Mouse (Mus musculus) neural tube, embryonic 15.5 days (tissue): ENCODE measurements around the gene Psmd8. TPM values are rescaled to one million over a fixed set of nuclear protein-coding genes. Genes with fewer than 3 reads are reported as not detected.

Experiments
- ATAC-seq: fragments of 200-750 bp; cut with Nextera tagmentation; 2 replicates; pipeline ENCODE4 v1.8.0; 2017; ENCODE audit warnings: mild to moderate bottlenecking, moderate TSS enrichment, moderate library complexity; ENCODE audit not compliant: low FRiP score
- H3K27ac ChIP-seq: fragments of 300-500 bp; sonication (generic); replicated peaks from 2 replicates; pipeline ENCODE4 v1.5.1; 2015; ENCODE audit warnings: mild to moderate bottlenecking, inconsistent platforms
- H3K27me3 ChIP-seq: fragments of 300-500 bp; sonication (generic); replicated peaks from 2 replicates; pipeline ENCODE4 v1.6.1; 2015; ENCODE audit warnings: inconsistent platforms
- H3K36me3 ChIP-seq: fragments of 300-500 bp; sonication (generic); 2 replicates; pipeline ENCODE4 v1.6.1; 2015; ENCODE audit warnings: inconsistent platforms
- H3K4me1 ChIP-seq: fragments of 300-500 bp; sonication (generic); 2 replicates; pipeline ENCODE4 v1.6.1; 2015; ENCODE audit warnings: inconsistent platforms
- H3K4me2 ChIP-seq: fragments of 300-500 bp; sonication (generic); 2 replicates; pipeline ENCODE4 v1.6.1; 2015; ENCODE audit warnings: inconsistent platforms, mild to moderate bottlenecking, moderate library complexity
- H3K4me3 ChIP-seq: fragments of 300-500 bp; sonication (generic); replicated peaks from 2 replicates; pipeline ENCODE4 v1.5.1; 2015; ENCODE audit warnings: mild to moderate bottlenecking, inconsistent platforms
- H3K9ac ChIP-seq: fragments of 300-500 bp; sonication (generic); replicated peaks from 2 replicates; pipeline ENCODE4 v1.6.1; 2015; ENCODE audit warnings: mild to moderate bottlenecking, inconsistent platforms
- H3K9me3 ChIP-seq: fragments of 300-500 bp; sonication (generic); replicated peaks from 2 replicates; pipeline ENCODE4 v1.6.1; 2016; ENCODE audit warnings: inconsistent platforms
- WGBS: fragments of 180-500 bp; shearing (Covaris S2); methylation state at CpG from one replicate; pipeline ENCODE4 v1.1.7; 2015; ENCODE audit warnings: mixed read lengths; 5-methylcytosine and 5-hydroxymethylcytosine counted together
- polyA plus RNA-seq: library from polyadenylated mRNA; unstranded; fragments of >200 nt; fragmentation: Nextera tagmentation; extraction: Ambion mirVana; gene quantifications from 2 replicates; pipeline ENCODE4 v1.2.1, GENCODE M21; 2015

Psmd8 gene
- polyA plus RNA-seq, 1 experiment from 2014 or later = 278 TPM

- 0% methylated on average over 31 of the region's 39 CpGs for WGBS
- H3K27ac ChIP-seq = peak overlapping the region; percentile 92
- peak overlapping the region; percentile 78 for H3K4me2 ChIP-seq
- H3K4me1 ChIP-seq = peaks cover 44% of the 10 kb centered on the region
- H3K9ac ChIP-seq = peak overlapping the region; percentile 72
- peaks cover 35% of the 10 kb centered on the region for H3K27me3 ChIP-seq
- peak; percentile 86 for ATAC-seq
- no peaks in the 10 kb centered on the region for H3K9me3 ChIP-seq
- H3K4me3 ChIP-seq = peak overlapping the region; percentile 78
- peaks cover 27% of the 10 kb centered on the region for H3K36me3 ChIP-seq
These were observed 11.1 kb downstream of the Psmd8 start for GRCm38 (mm10) chr7:29169231-29170065.

GRCm38 (mm10) chr7:29168791-29169230 lies 11.7 kb downstream of the Psmd8 start:
- Histone ChIP-seq H3K27ac (peak overlapping the region; percentile 92), H3K9me3 (no peaks in the 10 kb centered on the region), H3K9ac (peak overlapping the region; percentile 72), H3K4me3 (peak overlapping the region; percentile 78), H3K36me3 (peaks cover 21% of the 10 kb centered on the region), H3K27me3 (peaks cover 29% of the 10 kb centered on the region), H3K4me2 (peak overlapping the region; percentile 78), H3K4me1 (peaks cover 44% of the 10 kb centered on the region)
- peak; percentile 23 for ATAC-seq
- 1% methylated on average over 13 of the region's 14 CpGs for WGBS

GRCm38 (mm10) chr7:29168121-29168695 lies 12.3 kb downstream of the Psmd8 start:
- ATAC-seq = no peak
- WGBS = 1% methylated on average over 10 of the region's 10 CpGs
- peaks cover 44% of the 10 kb centered on the region for H3K4me1 ChIP-seq
- no peaks in the 10 kb centered on the region for H3K9me3 ChIP-seq
- H3K9ac ChIP-seq = peak overlapping the region; percentile 72
- H3K27ac ChIP-seq = peak overlapping the region; percentile 92
- peak overlapping the region; percentile 78 for H3K4me3 ChIP-seq
- H3K27me3 ChIP-seq = peaks cover 23% of the 10 kb centered on the region
- H3K4me2 ChIP-seq = peak overlapping the region; percentile 78
- H3K36me3 ChIP-seq = peaks cover 15% of the 10 kb centered on the region

- Histone ChIP-seq H3K27me3 (peaks cover 17% of the 10 kb centered on the region), H3K4me3 (peak overlapping the region; percentile 78), H3K9ac (peak overlapping the region; percentile 72), H3K27ac (0 out of 2 replicates have a peak overlapping the region, but pooled peaks have one; percentile 18), H3K4me1 (peaks cover 45% of the 10 kb centered on the region), H3K9me3 (no peaks in the 10 kb centered on the region), H3K36me3 (peaks cover 11% of the 10 kb centered on the region), H3K4me2 (peak overlapping the region; percentile 78)
- no peak for ATAC-seq
- WGBS = 15% methylated on average over 17 of the region's 19 CpGs
These were observed 12.8 kb downstream of the Psmd8 start for GRCm38 (mm10) chr7:29167656-29168055.

GRCm38 (mm10) chr7:29162750-29163525 lies 17.6 kb downstream of the Psmd8 start:
- Histone ChIP-seq H3K36me3 (peaks cover 29% of the 10 kb centered on the region), H3K9ac (no peak overlapping the region), H3K4me2 (no peak overlapping the region), H3K27ac (no peak overlapping the region), H3K27me3 (peaks cover 8% of the 10 kb centered on the region; the same call in 1 of the 2 replicates), H3K4me1 (peaks cover 11% of the 10 kb centered on the region), H3K4me3 (no peak overlapping the region), H3K9me3 (no peaks in the 10 kb centered on the region)
- WGBS = 26% methylated on average over 9 of the region's 9 CpGs
- ATAC-seq = no peak

GRCm38 (mm10) chr7:29162294-29162693 lies 18.2 kb downstream of the Psmd8 start:
- H3K4me2 ChIP-seq = no peak overlapping the region
- no peak overlapping the region for H3K27ac ChIP-seq
- ATAC-seq = no peak
- H3K4me1 ChIP-seq = peaks cover 4% of the 10 kb centered on the region; the same call in 1 of the 2 replicates
- no peak overlapping the region for H3K4me3 ChIP-seq
- H3K27me3 ChIP-seq = peaks cover 8% of the 10 kb centered on the region; the same call in 1 of the 2 replicates
- no peaks in the 10 kb centered on the region for H3K9me3 ChIP-seq
- 84% methylated on average over 5 of the region's 5 CpGs for WGBS
- no peak overlapping the region for H3K9ac ChIP-seq
- peaks cover 29% of the 10 kb centered on the region for H3K36me3 ChIP-seq

- no peak overlapping the region for H3K9ac ChIP-seq
- H3K27me3 ChIP-seq = peaks cover 8% of the 10 kb centered on the region; the same call in 1 of the 2 replicates
- 5% methylated on average over 5 of the region's 5 CpGs for WGBS
- H3K4me3 ChIP-seq = no peak overlapping the region
- no peak for ATAC-seq
- H3K4me1 ChIP-seq = peaks cover 17% of the 10 kb centered on the region
- no peak overlapping the region for H3K4me2 ChIP-seq
- H3K36me3 ChIP-seq = peaks cover 25% of the 10 kb centered on the region
- no peak overlapping the region for H3K27ac ChIP-seq
- H3K9me3 ChIP-seq = no peaks in the 10 kb centered on the region
These were observed 22.2 kb downstream of the Psmd8 start for GRCm38 (mm10) chr7:29158264-29158663.

- WGBS = 3% methylated on average over 68 of the region's 68 CpGs
- Histone ChIP-seq H3K36me3 (peaks cover 9% of the 10 kb centered on the region), H3K27ac (peak within 1 kb of the TSS; percentile 86), H3K27me3 (peaks cover 8% of the 10 kb centered on the region; the same call in 1 of the 2 replicates), H3K9me3 (no peaks in the 10 kb centered on the region), H3K4me3 (peak within 1 kb of the TSS; percentile 94), H3K9ac (peak within 1 kb of the TSS; percentile 74), H3K4me1 (peaks cover 15% of the 10 kb centered on the region), H3K4me2 (peak within 1 kb of the TSS; percentile 78)
- peak; percentile 90 for ATAC-seq
These were observed 24.4 kb downstream of the Psmd8 start, which contains the start of gene Fam98c for GRCm38 (mm10) chr7:29155838-29156782. Gene Fam98c (minus strand): TSS chr7:29156234.

GRCm38 (mm10) chr7:29155196-29155837 lies 25.2 kb downstream of the Psmd8 start:
- Histone ChIP-seq H3K27ac (peak overlapping the region; percentile 86), H3K4me3 (peak overlapping the region; percentile 94), H3K4me2 (peak overlapping the region; percentile 78), H3K27me3 (peaks cover 8% of the 10 kb centered on the region; the same call in 1 of the 2 replicates), H3K36me3 (0 out of 2 replicates have a peak, but pooled peaks cover 5% of the 10 kb centered on the region), H3K9ac (peak overlapping the region; percentile 74), H3K9me3 (no peaks in the 10 kb centered on the region), H3K4me1 (peaks cover 15% of the 10 kb centered on the region)
- peak; percentile 94 for ATAC-seq
- 7% methylated on average over 33 of the region's 37 CpGs for WGBS
